Mouse (Mus musculus): ENCODE results near the gene Fam178b.

- TF ChIP-seq POLR2A (IDR thresholded peaks at IDR 0.05; ENCODE audit: borderline replicate concordance, insufficient read depth, low read length) (no peak), CTCF (IDR thresholded peaks at IDR 0.05; ENCODE audit: borderline replicate concordance, insufficient read depth, low read depth, low read length) (no peak)
Measured at GRCm38 (mm10) chr1:36559888-36560287, 123.1 kb downstream of the Fam178b start.

All from cerebellum, adult 2 months (tissue).